Mouse (Mus musculus): ENCODE measurements at regions not wholly inside any gene's neighbourhood (a gene's known extent, or its start where the extent isn't known, plus 50 kb on each side); places are given as distances from the start of the nearest gene placed in this dataset.

GRCm38 (mm10) chr8:89412500-89412899 is 368.5 kb upstream of the Sall1 start:
- Histone ChIP-seq H3K36me3 (ENCODE audit: insufficient read depth) (no peaks in the 10 kb centered on the region), H3K4me1 (ENCODE audit: insufficient read depth) (no peaks in the 10 kb centered on the region), H3K27ac (ENCODE audit: low read depth) (no peak overlapping the region), H3K27me3 (ENCODE audit: insufficient read depth, low read length) (no peaks in the 10 kb centered on the region), H3K9me3 (ENCODE audit: low read depth, low read length) (no peaks in the 10 kb centered on the region), H3K4me3 (ENCODE audit: low read depth, low read length) (no peak overlapping the region), H3K4me2 (no peak overlapping the region), H3K9ac (no peak overlapping the region)
- DNase-seq (no peak), ATAC-seq (ENCODE audit: insufficient read depth) (no peak)
- 74% methylated on average over 8 of the region's 8 CpGs for WGBS
- TF ChIP-seq CTCF (IDR thresholded peaks at IDR 0.05; ENCODE audit: low read depth) = no peak

GRCm38 (mm10) chr8:89412046-89412445 is 368.1 kb upstream of the Sall1 start:
- Histone ChIP-seq H3K9me3 (ENCODE audit: low read depth, low read length) (no peaks in the 10 kb centered on the region), H3K27ac (ENCODE audit: low read depth) (no peak overlapping the region), H3K4me2 (no peak overlapping the region), H3K4me3 (ENCODE audit: low read depth, low read length) (no peak overlapping the region), H3K36me3 (ENCODE audit: insufficient read depth) (no peaks in the 10 kb centered on the region), H3K4me1 (ENCODE audit: insufficient read depth) (no peaks in the 10 kb centered on the region), H3K9ac (no peak overlapping the region), H3K27me3 (ENCODE audit: insufficient read depth, low read length) (no peaks in the 10 kb centered on the region)
- 20% methylated on average over 7 of the region's 7 CpGs for WGBS
- TF ChIP-seq CTCF (IDR thresholded peaks at IDR 0.05; ENCODE audit: low read depth) = no peak
- no peak for DNase-seq
- ATAC-seq (ENCODE audit: insufficient read depth) = no peak

- H3K27ac ChIP-seq (ENCODE audit: low read depth) = no peak overlapping the region
- 79% methylated on average over 5 of the region's 5 CpGs for WGBS
- no peak overlapping the region for H3K9ac ChIP-seq
- ATAC-seq (ENCODE audit: insufficient read depth) (no peak), DNase-seq (no peak)
- H3K4me3 ChIP-seq (ENCODE audit: low read depth, low read length) = no peak overlapping the region
- no peak for TF ChIP-seq CTCF (IDR thresholded peaks at IDR 0.05; ENCODE audit: low read depth)
- H3K4me1 ChIP-seq (ENCODE audit: insufficient read depth) = no peaks in the 10 kb centered on the region
- H3K36me3 ChIP-seq (ENCODE audit: insufficient read depth) = no peaks in the 10 kb centered on the region
- no peaks in the 10 kb centered on the region for H3K27me3 ChIP-seq (ENCODE audit: insufficient read depth, low read length)
- H3K9me3 ChIP-seq (ENCODE audit: low read depth, low read length) = no peaks in the 10 kb centered on the region
- H3K4me2 ChIP-seq = no peak overlapping the region
These were observed 362.7 kb upstream of the Sall1 start for GRCm38 (mm10) chr8:89406688-89407087.

- H3K4me1 ChIP-seq (ENCODE audit: insufficient read depth) = no peaks in the 10 kb centered on the region
- TF ChIP-seq CTCF (IDR thresholded peaks at IDR 0.05; ENCODE audit: low read depth) = no peak
- no peaks in the 10 kb centered on the region for H3K9me3 ChIP-seq (ENCODE audit: low read depth, low read length)
- no peak overlapping the region for H3K27ac ChIP-seq (ENCODE audit: low read depth)
- WGBS = 77% methylated on average over 3 of the region's 3 CpGs
- H3K27me3 ChIP-seq (ENCODE audit: insufficient read depth, low read length) = no peaks in the 10 kb centered on the region
- ATAC-seq (ENCODE audit: insufficient read depth) (no peak), DNase-seq (no peak)
- H3K4me2 ChIP-seq = no peak overlapping the region
- no peak overlapping the region for H3K9ac ChIP-seq
- no peaks in the 10 kb centered on the region for H3K36me3 ChIP-seq (ENCODE audit: insufficient read depth)
- H3K4me3 ChIP-seq (ENCODE audit: low read depth, low read length) = no peak overlapping the region
These were observed 360.3 kb upstream of the Sall1 start for GRCm38 (mm10) chr8:89404287-89404686.

- Histone ChIP-seq H3K27ac (ENCODE audit: low read depth) (no peak overlapping the region), H3K4me1 (ENCODE audit: insufficient read depth) (no peaks in the 10 kb centered on the region), H3K4me2 (no peak overlapping the region), H3K4me3 (ENCODE audit: low read depth, low read length) (no peak overlapping the region), H3K36me3 (ENCODE audit: insufficient read depth) (no peaks in the 10 kb centered on the region), H3K9me3 (ENCODE audit: low read depth, low read length) (no peaks in the 10 kb centered on the region), H3K9ac (no peak overlapping the region), H3K27me3 (ENCODE audit: insufficient read depth, low read length) (no peaks in the 10 kb centered on the region)
- DNase-seq (no peak), ATAC-seq (ENCODE audit: insufficient read depth) (no peak)
- no peak for TF ChIP-seq CTCF (IDR thresholded peaks at IDR 0.05; ENCODE audit: low read depth)
These were observed 352.7 kb upstream of the Sall1 start for GRCm38 (mm10) chr8:89396673-89397072.

GRCm38 (mm10) chr8:89392749-89393148 is 348.8 kb upstream of the Sall1 start:
- Histone ChIP-seq H3K4me1 (ENCODE audit: insufficient read depth) (0 out of 2 replicates have a peak, but pooled peaks cover 3% of the 10 kb centered on the region), H3K27me3 (ENCODE audit: insufficient read depth, low read length) (no peaks in the 10 kb centered on the region), H3K4me2 (no peak overlapping the region), H3K9ac (no peak overlapping the region), H3K27ac (ENCODE audit: low read depth) (no peak overlapping the region), H3K36me3 (ENCODE audit: insufficient read depth) (no peaks in the 10 kb centered on the region), H3K4me3 (ENCODE audit: low read depth, low read length) (no peak overlapping the region), H3K9me3 (ENCODE audit: low read depth, low read length) (no peaks in the 10 kb centered on the region)
- no peak for ATAC-seq (ENCODE audit: insufficient read depth)
- 71% methylated on average over 6 of the region's 6 CpGs for WGBS
- no peak for TF ChIP-seq CTCF (IDR thresholded peaks at IDR 0.05; ENCODE audit: low read depth)
- DNase-seq = no peak

- Histone ChIP-seq H3K4me3 (ENCODE audit: low read depth, low read length) (no peak overlapping the region), H3K4me2 (no peak overlapping the region), H3K4me1 (ENCODE audit: insufficient read depth) (peaks cover 8% of the 10 kb centered on the region; the same call in 1 of the 2 replicates), H3K27me3 (ENCODE audit: insufficient read depth, low read length) (no peaks in the 10 kb centered on the region), H3K9me3 (ENCODE audit: low read depth, low read length) (no peaks in the 10 kb centered on the region), H3K27ac (ENCODE audit: low read depth) (no peak overlapping the region), H3K36me3 (ENCODE audit: insufficient read depth) (no peaks in the 10 kb centered on the region), H3K9ac (no peak overlapping the region)
- no peak for ATAC-seq (ENCODE audit: insufficient read depth)
- no peak for TF ChIP-seq CTCF (IDR thresholded peaks at IDR 0.05; ENCODE audit: low read depth)
- no peak for DNase-seq
- 23% methylated on average over 6 of the region's 6 CpGs for WGBS
These were observed 344.8 kb upstream of the Sall1 start for GRCm38 (mm10) chr8:89388761-89389160.

GRCm38 (mm10) chr8:89387295-89387694 is 343.3 kb upstream of the Sall1 start:
- H3K4me1 ChIP-seq (ENCODE audit: insufficient read depth) = peaks cover 8% of the 10 kb centered on the region; the same call in 1 of the 2 replicates
- H3K4me2 ChIP-seq = peak overlapping the region; percentile 20; the same call in 1 of the 2 replicates
- no peaks in the 10 kb centered on the region for H3K9me3 ChIP-seq (ENCODE audit: low read depth, low read length)
- WGBS = 12% methylated on average over 8 of the region's 8 CpGs
- no peak for TF ChIP-seq CTCF (IDR thresholded peaks at IDR 0.05; ENCODE audit: low read depth)
- no peak for ATAC-seq (ENCODE audit: insufficient read depth)
- no peak overlapping the region for H3K9ac ChIP-seq
- no peak overlapping the region for H3K27ac ChIP-seq (ENCODE audit: low read depth)
- H3K27me3 ChIP-seq (ENCODE audit: insufficient read depth, low read length) = no peaks in the 10 kb centered on the region
- no peak overlapping the region for H3K4me3 ChIP-seq (ENCODE audit: low read depth, low read length)
- peak; percentile 11 for DNase-seq
- H3K36me3 ChIP-seq (ENCODE audit: insufficient read depth) = no peaks in the 10 kb centered on the region
